Mouse (Mus musculus) embryonic facial prominence, embryonic 12.5 days (tissue): ENCODE data around the gene Zscan21. TPM values are rescaled to one million over a fixed set of nuclear protein-coding genes. Genes with fewer than 3 reads are reported as not detected.

Experiments used
- ATAC-seq: fragments of 200-750 bp; cut with Nextera tagmentation; 2 replicates; pipeline ENCODE4 v1.8.0; 2017; ENCODE audit not compliant: insufficient number of reproducible peaks, insufficient read depth, low FRiP score, low TSS enrichment
- H3K27ac ChIP-seq: fragments of 300-500 bp; sonication (generic); 2 replicates; pipeline ENCODE4 v1.5.1; 2016; ENCODE audit warnings: mild to moderate bottlenecking
- H3K27me3 ChIP-seq: fragments of 300-500 bp; sonication (generic); 2 replicates; pipeline ENCODE4 v1.6.1; 2016; ENCODE audit warnings: mild to moderate bottlenecking, moderate library complexity
- H3K36me3 ChIP-seq: fragments of 300-500 bp; sonication (generic); 2 replicates; pipeline ENCODE4 v1.6.1; 2016; ENCODE audit warnings: mild to moderate bottlenecking
- H3K4me1 ChIP-seq: fragments of 300-500 bp; sonication (generic); 2 replicates; pipeline ENCODE4 v1.6.1; 2016
- H3K4me2 ChIP-seq: fragments of 300-500 bp; sonication (generic); replicated peaks from 2 replicates; pipeline ENCODE4 v1.6.1; 2016; ENCODE audit warnings: mild to moderate bottlenecking, moderate library complexity
- H3K4me3 ChIP-seq: fragments of 300-500 bp; sonication (generic); 2 replicates; pipeline ENCODE4 v1.5.1; 2016; ENCODE audit warnings: mild to moderate bottlenecking
- H3K9ac ChIP-seq: fragments of 300-500 bp; sonication (generic); 2 replicates; pipeline ENCODE4 v1.6.1; 2016; ENCODE audit warnings: mild to moderate bottlenecking, moderate library complexity
- H3K9me3 ChIP-seq: fragments of 300-500 bp; sonication (generic); 2 replicates; pipeline ENCODE4 v1.6.1; 2016; ENCODE audit warnings: mild to moderate bottlenecking, moderate library complexity
- WGBS: fragments of 180-500 bp; shearing (Covaris S2); methylation state at CpG from one replicate; pipeline ENCODE4 v1.1.7; 2016; 5-methylcytosine and 5-hydroxymethylcytosine counted together
- polyA plus RNA-seq: library from polyadenylated mRNA; unstranded; fragments of >200 nt; fragmentation: Nextera tagmentation; extraction: Ambion mirVana; gene quantifications from 2 replicates; pipeline ENCODE4 v1.2.1, GENCODE M21; 2016

The Zscan21 gene
- polyA plus RNA-seq, 1 experiment from 2014 or later: 80.7 TPM

GRCm38 (mm10) chr5:138132425-138133064 lies 15.8 kb downstream of the Zscan21 start:
- H3K4me2 ChIP-seq: no peak overlapping the region
- H3K4me1 ChIP-seq: no peaks in the 10 kb centered on the region
- H3K9me3 ChIP-seq: no peaks in the 10 kb centered on the region
- no peak overlapping the region for H3K27ac ChIP-seq
- H3K27me3 ChIP-seq: no peaks in the 10 kb centered on the region
- 91% methylated on average over 5 of the region's 5 CpGs for WGBS
- no peak overlapping the region for H3K9ac ChIP-seq
- no peak overlapping the region for H3K4me3 ChIP-seq
- peaks cover 72% of the 10 kb centered on the region for H3K36me3 ChIP-seq
- ATAC-seq: no peak

GRCm38 (mm10) chr5:138137257-138137656 lies 20.6 kb downstream of the Zscan21 start:
- Histone ChIP-seq H3K4me2 (no peak overlapping the region), H3K9ac (no peak overlapping the region), H3K4me3 (no peak overlapping the region), H3K36me3 (peaks cover 32% of the 10 kb centered on the region), H3K27ac (no peak overlapping the region), H3K4me1 (no peaks in the 10 kb centered on the region), H3K27me3 (no peaks in the 10 kb centered on the region), H3K9me3 (no peaks in the 10 kb centered on the region)
- ATAC-seq: no peak
- WGBS: 88% methylated on average over 4 of the region's 4 CpGs

DNA sequence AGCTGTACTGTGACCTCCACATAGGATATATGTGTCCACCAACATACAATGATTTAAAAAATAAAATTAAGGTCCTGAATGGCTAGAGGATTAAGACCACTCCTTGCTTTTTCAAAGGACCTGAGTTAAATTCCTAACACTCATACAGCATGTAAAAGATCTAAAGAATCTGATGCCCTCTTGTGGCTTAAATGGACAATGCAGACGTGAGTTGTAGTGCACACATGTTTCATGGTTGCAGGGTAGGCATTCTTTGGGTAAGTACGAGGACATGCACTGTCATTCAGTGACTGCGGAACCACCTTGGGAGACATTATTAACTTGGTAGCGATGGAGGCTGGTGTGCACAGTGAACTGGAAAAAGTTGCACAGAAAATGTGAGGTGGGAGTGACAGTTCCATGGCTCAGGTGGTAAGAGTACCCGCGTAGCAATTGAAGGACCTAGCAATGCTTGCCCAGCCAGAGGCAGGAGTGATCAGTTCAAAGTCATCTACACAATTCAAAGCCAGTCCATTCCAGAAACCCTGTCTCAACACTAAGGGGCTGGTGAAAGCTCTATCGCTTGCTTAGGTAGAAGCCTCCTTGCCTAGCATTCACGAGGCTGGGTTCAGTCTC lies 21.3 kb downstream of the Zscan21 start:
- no peak overlapping the region for H3K27ac ChIP-seq
- H3K9me3 ChIP-seq: no peaks in the 10 kb centered on the region
- 62% methylated on average over 8 of the region's 8 CpGs for WGBS
- H3K4me3 ChIP-seq: no peak overlapping the region
- peaks cover 29% of the 10 kb centered on the region for H3K36me3 ChIP-seq
- no peak for ATAC-seq
- H3K4me2 ChIP-seq: no peak overlapping the region
- no peak overlapping the region for H3K9ac ChIP-seq
- H3K27me3 ChIP-seq: no peaks in the 10 kb centered on the region
- no peaks in the 10 kb centered on the region for H3K4me1 ChIP-seq

DNA sequence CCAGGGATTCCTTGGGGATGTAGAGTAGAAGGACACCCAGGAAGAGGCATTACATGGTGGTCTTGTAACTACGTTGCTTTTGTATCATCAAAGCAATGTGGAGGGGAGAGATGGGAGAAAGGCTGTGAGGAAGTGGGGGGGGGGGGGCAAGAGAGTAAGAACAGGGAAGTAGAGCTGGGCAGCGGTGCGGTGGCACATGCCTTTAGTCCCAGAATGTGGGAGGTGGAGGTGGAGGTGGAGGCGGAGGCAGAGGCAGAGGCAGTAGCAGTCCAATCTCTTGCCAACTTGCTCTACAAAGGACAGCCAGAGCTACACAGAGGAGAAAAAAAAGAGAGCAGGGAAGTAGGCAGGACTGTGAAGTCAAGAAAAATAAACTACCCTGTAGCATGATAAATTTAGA lies 21.9 kb downstream of the Zscan21 start:
- 75% methylated on average over 4 of the region's 4 CpGs for WGBS
- Histone ChIP-seq H3K27ac (no peak overlapping the region), H3K4me1 (no peaks in the 10 kb centered on the region), H3K9ac (no peak overlapping the region), H3K4me2 (no peak overlapping the region), H3K27me3 (no peaks in the 10 kb centered on the region), H3K9me3 (no peaks in the 10 kb centered on the region), H3K4me3 (no peak overlapping the region), H3K36me3 (peaks cover 29% of the 10 kb centered on the region)
- ATAC-seq: no peak

GRCm38 (mm10) chr5:138154390-138154789 lies 37.7 kb downstream of the Zscan21 start:
- peak overlapping the region; percentile 78 for H3K4me3 ChIP-seq
- H3K36me3 ChIP-seq: peaks cover 30% of the 10 kb centered on the region
- ATAC-seq: no peak
- WGBS: 85% methylated on average over 3 of the region's 3 CpGs
- H3K4me1 ChIP-seq: peaks cover 3% of the 10 kb centered on the region; the same call in 1 of the 2 replicates
- no peak overlapping the region for H3K27ac ChIP-seq
- peak overlapping the region; percentile 73 for H3K4me2 ChIP-seq
- H3K9me3 ChIP-seq: no peaks in the 10 kb centered on the region
- no peaks in the 10 kb centered on the region for H3K27me3 ChIP-seq
- H3K9ac ChIP-seq: peak overlapping the region; percentile 88

GRCm38 (mm10) chr5:138155443-138155976 lies 38.8 kb downstream of the Zscan21 start, which contains the start of gene Zfp113:
Gene Zfp113, minus strand, starts transcription at chr5:138155744.
- H3K27me3 ChIP-seq: no peaks in the 10 kb centered on the region
- H3K9me3 ChIP-seq: no peaks in the 10 kb centered on the region
- peaks cover 3% of the 10 kb centered on the region; the same call in 1 of the 2 replicates for H3K4me1 ChIP-seq
- H3K36me3 ChIP-seq: peaks cover 25% of the 10 kb centered on the region
- peak; percentile 92 for ATAC-seq
- peak within 1 kb of the TSS; percentile 93 for H3K27ac ChIP-seq
- H3K9ac ChIP-seq: peak within 1 kb of the TSS; percentile 88
- peak within 1 kb of the TSS; percentile 78 for H3K4me3 ChIP-seq
- peak within 1 kb of the TSS; percentile 73 for H3K4me2 ChIP-seq
- WGBS: under 1% methylated on average over 31 of the region's 31 CpGs

DNA sequence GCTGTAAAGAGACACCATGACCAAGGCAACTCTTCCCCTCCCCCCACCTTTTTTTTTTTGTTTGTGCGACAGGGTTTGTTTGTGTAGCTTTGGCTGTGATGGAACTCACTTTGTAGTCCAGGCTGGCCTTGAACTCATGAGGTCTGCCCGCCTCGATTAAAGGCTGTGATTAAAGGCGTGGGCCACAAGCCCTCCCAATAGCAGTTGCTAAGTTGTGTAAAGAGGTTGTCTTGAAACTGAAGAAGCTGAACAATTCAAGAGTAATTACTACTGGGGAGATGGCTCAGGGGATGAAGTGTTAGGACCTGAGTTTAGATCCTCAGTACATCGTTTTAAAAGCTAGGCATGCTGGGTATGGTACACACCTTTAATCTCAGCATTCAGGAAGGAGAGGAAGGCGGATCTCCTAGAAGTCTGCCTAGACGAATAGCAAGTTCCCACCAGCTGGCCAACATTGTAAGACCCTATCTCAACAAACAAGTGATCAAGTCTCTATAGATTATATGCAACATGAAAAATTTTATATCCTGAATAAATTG lies 43.6 kb downstream of the Zscan21 start:
- Histone ChIP-seq H3K36me3 (peaks cover 30% of the 10 kb centered on the region), H3K4me1 (peaks cover 9% of the 10 kb centered on the region), H3K27me3 (no peaks in the 10 kb centered on the region), H3K27ac (no peak overlapping the region; the same call in 1 of the 2 replicates), H3K4me2 (peak overlapping the region; percentile 67), H3K9me3 (no peaks in the 10 kb centered on the region), H3K4me3 (peak overlapping the region; percentile 69), H3K9ac (no peak overlapping the region)
- WGBS: 72% methylated on average over 7 of the region's 7 CpGs
- ATAC-seq: no peak

DNA sequence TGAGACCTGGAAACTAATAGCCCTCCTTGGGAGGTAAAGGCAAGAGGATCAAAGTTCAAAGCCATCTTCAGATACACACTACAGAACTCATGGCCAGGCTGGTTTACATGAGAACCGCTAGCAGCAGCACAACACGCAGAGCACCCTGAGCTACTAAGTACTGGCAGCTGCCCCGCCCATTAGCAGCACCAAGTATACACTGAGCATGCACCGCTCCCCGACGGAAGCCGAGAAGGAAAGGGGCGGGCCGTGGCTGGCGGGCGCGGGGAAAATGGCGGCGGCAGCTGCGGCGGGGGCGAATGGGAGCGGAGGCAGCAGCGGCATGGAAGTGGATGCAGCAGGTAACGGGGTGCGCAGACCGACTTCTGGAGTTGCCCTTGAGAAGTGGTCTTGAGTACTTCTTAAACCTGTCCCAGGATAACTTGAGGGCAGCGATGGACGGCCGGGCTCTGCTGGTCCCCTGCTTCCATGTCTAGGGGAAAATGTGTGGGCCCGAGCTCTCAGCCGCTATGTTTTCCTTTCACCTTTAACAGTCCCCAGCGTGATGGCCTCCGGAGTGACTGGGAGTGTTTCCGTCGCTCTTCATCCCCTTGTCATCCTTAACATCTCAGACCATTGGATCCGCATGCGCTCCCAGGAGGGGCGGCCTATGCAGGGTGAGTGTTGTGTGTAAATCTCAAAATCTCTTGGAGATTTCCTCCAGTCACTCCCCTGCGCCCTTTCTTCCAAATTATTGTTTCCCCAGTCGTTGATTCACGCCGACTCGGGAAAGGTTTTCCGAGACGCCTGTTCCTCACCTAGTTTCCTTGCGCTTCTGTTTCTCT lies 44.4 kb downstream of the Zscan21 start, which contains the start of gene Cops6:
Cops6 (plus strand) TSS at position 230 of the 824 bp plus-strand sequence.
- Histone ChIP-seq H3K36me3 (peaks cover 38% of the 10 kb centered on the region), H3K9me3 (no peaks in the 10 kb centered on the region), H3K9ac (peak within 1 kb of the TSS; percentile 75), H3K27ac (peak within 1 kb of the TSS; percentile 65), H3K4me1 (peaks cover 9% of the 10 kb centered on the region), H3K4me2 (peak within 1 kb of the TSS; percentile 67), H3K4me3 (peak within 1 kb of the TSS; percentile 69), H3K27me3 (no peaks in the 10 kb centered on the region)
- WGBS: under 1% methylated on average over 42 of the region's 42 CpGs
- ATAC-seq: peak; percentile 93

- Histone ChIP-seq H3K4me3 (no peak overlapping the region), H3K4me2 (no peak overlapping the region), H3K4me1 (peaks cover 9% of the 10 kb centered on the region), H3K36me3 (peaks cover 58% of the 10 kb centered on the region), H3K9ac (no peak overlapping the region), H3K27me3 (no peaks in the 10 kb centered on the region), H3K27ac (no peak overlapping the region), H3K9me3 (no peaks in the 10 kb centered on the region)
- no peak for ATAC-seq
- 74% methylated on average over 6 of the region's 6 CpGs for WGBS
Observed at GRCm38 (mm10) chr5:138163046-138163445, 46.3 kb downstream of the Zscan21 start.

DNA sequence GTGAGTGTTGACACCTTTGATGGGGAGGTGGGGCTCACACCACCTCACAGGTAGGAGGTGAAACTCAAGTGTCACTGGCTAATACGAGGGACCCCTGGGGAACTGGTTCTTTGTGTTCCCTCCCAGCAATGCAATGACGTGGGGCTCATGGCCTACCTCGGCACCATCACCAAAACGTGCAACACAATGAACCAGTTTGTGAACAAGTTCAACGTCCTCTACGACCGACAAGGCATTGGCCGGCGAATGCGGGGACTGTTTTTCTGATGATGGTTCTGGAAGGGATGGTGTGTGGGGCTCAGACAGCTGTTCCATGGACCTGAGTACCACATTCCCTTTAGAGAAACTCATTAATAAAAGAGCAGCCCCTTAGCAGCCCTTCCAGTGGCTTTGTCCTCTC lies 46.9 kb downstream of the Zscan21 start:
- H3K9me3 ChIP-seq: no peaks in the 10 kb centered on the region
- 75% methylated on average over 10 of the region's 10 CpGs for WGBS
- peaks cover 63% of the 10 kb centered on the region for H3K36me3 ChIP-seq
- H3K9ac ChIP-seq: no peak overlapping the region
- no peak for ATAC-seq
- no peaks in the 10 kb centered on the region for H3K27me3 ChIP-seq
- peaks cover 9% of the 10 kb centered on the region for H3K4me1 ChIP-seq
- no peak overlapping the region for H3K27ac ChIP-seq
- H3K4me3 ChIP-seq: no peak overlapping the region
- no peak overlapping the region for H3K4me2 ChIP-seq

GRCm38 (mm10) chr5:138165594-138165993 lies 48.9 kb downstream of the Zscan21 start:
- H3K9ac ChIP-seq: no peak overlapping the region
- no peak for ATAC-seq
- H3K27me3 ChIP-seq: no peaks in the 10 kb centered on the region
- peaks cover 70% of the 10 kb centered on the region for H3K36me3 ChIP-seq
- no peak overlapping the region for H3K4me2 ChIP-seq
- H3K4me1 ChIP-seq: peaks cover 18% of the 10 kb centered on the region
- H3K9me3 ChIP-seq: no peaks in the 10 kb centered on the region
- no peak overlapping the region for H3K4me3 ChIP-seq
- 83% methylated on average over 8 of the region's 8 CpGs for WGBS
- no peak overlapping the region for H3K27ac ChIP-seq
